Mouse (Mus musculus) bone marrow macrophage, adult 2 months (primary cell): Measurements from ENCODE around the gene Ckap2. TPM values are rescaled to one million over a fixed set of nuclear protein-coding genes. Genes with fewer than 3 reads are reported as not detected.
"Not testable (repeated sequence)": the region's sequence is repeated elsewhere in the genome, so short reads cannot be mapped to it uniquely, and the experiment has no call there.

Experiments used
- H3K27ac ChIP-seq: 2 replicates; pipeline ENCODE4 v1.5.1; 2012; ENCODE audit warnings: low read depth, low read length; ENCODE audit not compliant: insufficient read depth
- H3K4me1 ChIP-seq: 2 replicates; pipeline ENCODE4 v1.6.1; 2012; ENCODE audit warnings: low read length; ENCODE audit not compliant: control insufficient read depth, insufficient read depth
- H3K4me3 ChIP-seq: 2 replicates; pipeline ENCODE4 v1.5.1; 2012; ENCODE audit warnings: mild to moderate bottlenecking, low read length, moderate library complexity; ENCODE audit not compliant: insufficient read depth
- CTCF ChIP-seq: IDR thresholded peaks from 2 replicates; pipeline ENCODE4 v1.5.1; 2012; ENCODE audit warnings: low read depth, mild to moderate bottlenecking, low read length, moderate library complexity
- POLR2A ChIP-seq: IDR thresholded peaks from 2 replicates; pipeline ENCODE4 v1.6.1; 2012; ENCODE audit warnings: mild to moderate bottlenecking, low read depth, low read length, borderline replicate concordance
- polyA plus RNA-seq: library from polyadenylated mRNA; stranded (reverse); fragments of >200 nt; gene quantifications from 2 replicates; pipeline ENCODE4 v1.2.4, GENCODE M21; 2012; ENCODE audit not compliant: missing spikeins, insufficient read depth, insufficient read length

The Ckap2 gene
- polyA plus RNA-seq, 1 experiment, result 22.0 TPM

DNA sequence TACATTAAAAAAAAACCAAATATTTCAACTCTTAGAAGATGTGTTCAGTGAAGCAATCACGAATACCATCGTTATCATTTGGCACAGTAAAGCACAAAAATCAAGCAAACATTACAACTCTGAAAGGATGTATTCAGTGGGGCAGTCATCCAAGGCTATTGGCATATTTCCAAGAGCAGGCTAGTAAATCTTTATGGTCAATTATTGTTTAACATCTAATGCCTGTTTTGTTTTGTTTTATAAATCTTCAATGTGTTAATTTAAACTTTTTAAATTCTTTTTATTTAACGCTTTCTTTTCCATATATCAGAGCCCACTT lies 35.3 kb downstream of the Ckap2 start:
- TF ChIP-seq POLR2A, result no peak
- no peak for TF ChIP-seq CTCF
- Histone ChIP-seq H3K27ac (no peak overlapping the region), H3K4me1 (no peaks in the 10 kb centered on the region), H3K4me3 (no peak overlapping the region)

DNA sequence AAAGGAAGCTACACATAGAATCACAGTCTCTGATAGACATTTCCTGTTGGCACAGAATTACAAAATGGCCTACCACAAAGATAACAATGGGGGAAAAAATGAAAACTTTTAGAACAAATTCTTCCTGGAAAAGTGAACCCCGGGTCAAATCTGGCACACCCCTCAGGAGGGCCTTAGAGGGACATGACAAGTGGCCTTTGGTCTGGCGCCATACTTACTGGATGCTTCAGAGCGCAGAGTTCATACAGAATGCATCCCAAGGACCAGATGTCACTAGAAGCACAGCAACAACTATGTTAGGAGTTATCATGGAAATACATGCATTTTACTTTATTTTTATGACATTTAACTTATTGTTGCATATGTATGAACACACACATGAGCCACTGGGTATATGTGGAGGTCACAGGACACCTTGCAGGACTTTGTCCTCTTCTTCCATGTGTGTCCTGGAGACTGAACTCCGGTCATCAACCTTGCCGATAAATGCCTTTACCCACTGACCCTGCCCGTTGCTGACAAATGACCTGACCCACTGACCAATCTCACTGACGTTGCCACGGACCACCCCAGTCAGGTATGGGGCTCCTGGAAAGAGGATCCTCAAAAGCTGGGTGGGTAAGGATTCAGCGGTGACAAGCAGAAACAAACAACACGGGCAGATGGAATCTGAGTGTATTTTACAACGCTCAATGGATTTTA lies 35.8 kb downstream of the Ckap2 start:
- Histone ChIP-seq H3K4me1 (no peaks in the 10 kb centered on the region), H3K4me3 (no peak overlapping the region), H3K27ac (no peak overlapping the region)
- no peak for TF ChIP-seq CTCF
- TF ChIP-seq POLR2A, result no peak

DNA sequence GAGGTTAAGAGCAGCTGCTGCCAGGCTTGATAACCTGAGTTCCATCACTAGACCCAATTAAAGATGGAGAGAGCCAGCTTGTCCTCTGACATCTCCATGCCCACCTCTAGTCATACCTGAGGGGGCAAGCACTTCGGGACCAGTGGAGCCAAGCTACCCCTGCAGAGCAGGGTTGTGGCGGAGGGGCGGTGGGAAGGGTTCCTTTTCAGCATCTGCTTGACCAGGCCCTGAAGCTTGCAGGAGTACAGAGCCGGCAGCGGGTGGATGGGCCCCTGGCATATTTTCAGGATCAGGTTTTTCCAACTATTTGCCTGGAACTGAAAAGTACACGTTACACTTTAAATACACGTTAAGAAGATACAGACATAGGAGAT lies 37.3 kb downstream of the Ckap2 start:
- no peak for TF ChIP-seq CTCF
- TF ChIP-seq POLR2A, result no peak
- H3K4me3 ChIP-seq, result no peak overlapping the region

DNA sequence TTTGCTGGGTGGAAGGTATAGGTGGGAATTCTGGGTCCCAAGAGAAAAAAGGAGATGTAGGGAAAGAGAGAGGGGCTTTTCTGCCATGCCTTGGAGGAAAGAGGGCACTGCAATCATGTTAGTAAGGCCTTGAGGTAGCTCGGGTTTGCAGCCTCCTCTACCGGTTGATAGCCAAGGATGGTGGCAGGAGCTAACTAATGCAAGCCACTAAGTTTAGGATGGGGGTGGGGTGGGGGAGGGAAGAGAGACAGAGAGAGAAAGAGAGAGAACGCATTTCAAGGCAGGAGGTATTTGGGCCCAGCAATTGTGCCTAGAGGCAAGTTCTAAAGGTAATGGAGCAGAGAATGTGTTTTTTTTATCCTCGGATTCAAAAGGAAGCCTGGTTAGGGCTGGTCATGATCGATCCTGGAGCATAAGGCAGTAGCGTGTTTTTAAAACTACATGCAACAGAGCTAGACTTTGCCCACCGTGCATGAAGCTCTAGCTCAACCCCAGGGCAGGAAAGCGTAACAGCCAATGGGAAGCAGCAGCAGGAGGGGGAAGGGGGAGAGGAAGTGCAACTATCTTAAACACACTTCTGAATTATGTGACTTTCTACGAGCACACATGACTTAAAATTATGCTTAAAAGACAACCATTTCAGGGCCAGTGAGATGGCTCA lies 37.8 kb downstream of the Ckap2 start:
- TF ChIP-seq POLR2A (no peak), CTCF (no peak)
- Histone ChIP-seq H3K27ac (no peak overlapping the region), H3K4me3 (no peak overlapping the region), H3K4me1 (no peaks in the 10 kb centered on the region)

More for the DNA sequence above, 37.3 kb downstream of the Ckap2 start:
- no peaks in the 10 kb centered on the region for H3K4me1 ChIP-seq
- H3K27ac ChIP-seq, result no peak overlapping the region

DNA sequence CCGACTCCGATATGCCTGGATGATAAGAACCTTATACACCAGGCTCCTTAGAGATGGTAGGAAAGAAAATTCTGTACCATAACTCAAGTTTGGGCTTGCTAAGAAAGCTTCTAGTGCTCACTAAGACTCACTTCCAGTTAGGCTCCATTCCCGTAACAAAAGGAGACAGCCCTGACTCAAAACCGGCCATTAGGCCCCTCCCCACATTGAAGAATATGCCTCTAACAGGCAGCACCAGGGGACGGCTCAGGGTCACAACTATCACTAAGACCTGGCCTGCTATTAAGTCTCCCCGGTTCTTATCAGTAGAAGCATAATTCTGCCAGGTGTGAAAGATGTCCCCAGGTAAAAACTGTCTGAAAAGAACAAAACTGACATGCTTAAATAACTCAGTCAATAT lies 39.8 kb downstream of the Ckap2 start:
- TF ChIP-seq POLR2A, result no peak
- TF ChIP-seq CTCF, result no peak
- Histone ChIP-seq H3K4me3 (no peak overlapping the region), H3K27ac (no peak overlapping the region), H3K4me1 (no peaks in the 10 kb centered on the region)

DNA sequence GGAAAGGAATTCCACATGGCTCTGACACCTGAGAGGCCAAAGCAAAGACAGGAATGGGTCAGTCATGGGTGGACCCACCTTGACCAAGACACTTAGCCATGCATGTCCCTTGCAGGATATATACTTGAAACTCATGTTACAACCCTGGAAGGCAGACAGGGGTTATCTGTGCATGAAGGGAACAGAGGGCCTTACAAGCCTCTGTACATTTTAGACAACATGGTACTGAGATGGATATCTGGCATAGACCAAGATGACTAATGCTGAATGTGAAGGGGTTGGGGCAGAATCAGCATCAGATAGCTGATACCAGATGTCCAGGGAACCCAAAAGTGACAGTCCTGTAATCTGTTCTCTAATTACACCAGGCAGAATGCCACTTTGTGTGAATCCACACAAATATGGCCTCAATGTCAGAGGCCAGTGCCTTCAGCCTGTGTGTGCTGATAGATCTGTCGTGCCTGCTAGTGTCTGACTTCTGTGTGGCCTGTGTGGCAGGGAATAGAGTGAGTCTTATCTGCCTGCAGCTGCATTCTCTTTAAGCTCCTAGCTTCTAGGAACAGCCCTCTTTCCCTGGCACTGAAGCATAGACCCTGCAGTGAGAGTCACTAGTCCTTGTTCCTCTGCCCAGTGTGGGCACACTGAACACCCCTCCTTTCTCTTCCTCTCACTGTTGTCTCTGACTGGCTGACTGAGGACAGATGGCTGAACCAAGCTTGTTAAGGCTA lies 41.7 kb downstream of the Ckap2 start:
- H3K4me1 ChIP-seq, result no peaks in the 10 kb centered on the region
- H3K27ac ChIP-seq, result no peak overlapping the region
- no peak for TF ChIP-seq POLR2A
- TF ChIP-seq CTCF, result no peak
- no peak overlapping the region for H3K4me3 ChIP-seq

DNA sequence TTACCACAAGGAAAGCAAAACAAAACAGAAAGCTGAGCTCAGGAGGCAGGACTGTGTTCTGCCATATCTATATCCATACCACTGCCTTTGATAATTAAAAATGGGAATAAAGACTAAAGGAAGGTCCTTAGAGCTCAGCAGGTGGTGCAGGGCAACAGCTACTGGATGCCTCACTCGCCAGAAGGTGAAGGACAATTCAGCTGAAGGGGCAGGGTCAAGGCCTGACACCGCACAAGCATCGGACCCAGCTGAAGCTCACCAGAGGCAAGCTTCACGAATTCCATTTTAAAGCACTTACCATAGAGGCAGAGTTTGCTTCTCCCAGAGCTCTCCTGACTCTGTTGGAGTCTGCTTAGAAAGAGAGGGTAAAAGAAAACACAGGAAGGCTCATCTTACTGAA lies 43.0 kb downstream of the Ckap2 start:
- TF ChIP-seq CTCF (no peak), POLR2A (no peak)
- H3K4me1 ChIP-seq, result no peaks in the 10 kb centered on the region
- H3K27ac ChIP-seq, result no peak overlapping the region
- H3K4me3 ChIP-seq, result no peak overlapping the region

DNA sequence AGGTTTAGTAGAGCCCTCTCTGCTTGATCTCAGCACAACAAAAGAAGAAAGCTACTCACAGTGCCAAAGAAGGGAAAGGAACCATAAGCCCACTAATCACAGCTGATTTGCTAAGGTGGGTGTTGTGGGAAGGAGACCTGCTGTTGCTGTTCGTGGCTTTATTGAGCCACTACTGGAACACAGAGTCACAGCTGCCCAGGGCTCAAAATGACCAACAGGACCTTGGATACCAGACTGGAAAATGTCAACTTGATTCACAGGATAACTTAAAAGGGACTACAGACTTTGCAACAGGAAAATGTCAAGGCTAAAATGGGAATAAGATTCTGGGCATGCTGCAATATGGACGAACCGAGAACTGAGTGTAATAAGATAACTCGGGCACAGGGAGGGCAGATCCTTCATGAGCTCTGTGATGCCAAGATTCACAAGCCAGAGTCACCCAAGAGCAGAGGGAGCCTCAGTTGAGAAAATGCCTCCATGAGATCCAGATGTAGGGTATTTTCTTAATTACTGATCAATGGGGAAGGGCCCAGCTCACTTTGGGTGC lies 43.7 kb downstream of the Ckap2 start:
- no peak overlapping the region for H3K4me3 ChIP-seq
- H3K4me1 ChIP-seq, result no peaks in the 10 kb centered on the region
- H3K27ac ChIP-seq, result no peak overlapping the region
- TF ChIP-seq CTCF (no peak), POLR2A (no peak)

DNA sequence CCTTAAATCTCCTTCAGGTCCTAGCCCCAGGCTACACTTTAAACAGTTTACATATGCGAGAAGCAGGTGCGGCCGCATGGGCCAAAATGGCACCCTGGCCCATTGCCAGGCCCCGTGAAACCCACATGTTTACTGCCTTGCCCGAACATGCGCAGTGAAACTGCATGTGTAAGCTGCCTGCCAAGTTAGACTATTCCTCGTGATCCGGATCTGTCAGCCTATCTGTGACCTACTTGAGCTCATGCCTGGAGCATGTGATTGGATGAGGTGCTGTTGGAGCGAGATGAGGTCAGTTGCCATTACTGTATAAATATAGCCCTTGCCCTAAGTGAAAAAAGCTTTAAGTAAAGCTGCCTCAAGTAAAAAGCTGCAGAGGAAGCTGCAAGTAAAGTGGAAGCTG lies 49.2 kb downstream of the Ckap2 start:
- H3K4me1 ChIP-seq, H3K27ac ChIP-seq: not testable (repeated sequence)

DNA sequence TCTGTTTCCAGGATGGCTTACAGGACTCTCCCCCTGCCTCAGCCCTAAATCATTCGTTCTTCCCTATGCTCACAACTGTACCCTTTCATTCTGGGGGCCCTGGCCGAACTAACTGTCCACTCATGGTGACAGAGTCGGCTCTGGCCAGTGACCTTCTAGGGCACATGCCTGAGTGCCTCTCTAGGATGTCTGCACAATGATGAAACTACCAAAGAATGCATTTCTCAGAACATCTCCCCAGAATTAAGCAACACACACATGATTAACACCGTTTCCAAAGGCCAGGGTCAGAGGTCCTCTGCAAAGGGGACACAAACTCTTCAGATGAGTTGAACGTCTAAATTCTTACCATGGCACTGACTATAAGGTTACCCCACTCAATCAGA lies 50.9 kb downstream of the Ckap2 start:
- no peak overlapping the region for H3K27ac ChIP-seq
- H3K4me1 ChIP-seq, result no peaks in the 10 kb centered on the region
- no peak for TF ChIP-seq CTCF
- no peak for TF ChIP-seq POLR2A
- no peak overlapping the region for H3K4me3 ChIP-seq

More for the DNA sequence above, 49.2 kb downstream of the Ckap2 start:
- H3K4me3 ChIP-seq, result not testable (repeated sequence)
